ENCODE assay signal across 8 mouse cellular contexts in the genomic region with DNA sequence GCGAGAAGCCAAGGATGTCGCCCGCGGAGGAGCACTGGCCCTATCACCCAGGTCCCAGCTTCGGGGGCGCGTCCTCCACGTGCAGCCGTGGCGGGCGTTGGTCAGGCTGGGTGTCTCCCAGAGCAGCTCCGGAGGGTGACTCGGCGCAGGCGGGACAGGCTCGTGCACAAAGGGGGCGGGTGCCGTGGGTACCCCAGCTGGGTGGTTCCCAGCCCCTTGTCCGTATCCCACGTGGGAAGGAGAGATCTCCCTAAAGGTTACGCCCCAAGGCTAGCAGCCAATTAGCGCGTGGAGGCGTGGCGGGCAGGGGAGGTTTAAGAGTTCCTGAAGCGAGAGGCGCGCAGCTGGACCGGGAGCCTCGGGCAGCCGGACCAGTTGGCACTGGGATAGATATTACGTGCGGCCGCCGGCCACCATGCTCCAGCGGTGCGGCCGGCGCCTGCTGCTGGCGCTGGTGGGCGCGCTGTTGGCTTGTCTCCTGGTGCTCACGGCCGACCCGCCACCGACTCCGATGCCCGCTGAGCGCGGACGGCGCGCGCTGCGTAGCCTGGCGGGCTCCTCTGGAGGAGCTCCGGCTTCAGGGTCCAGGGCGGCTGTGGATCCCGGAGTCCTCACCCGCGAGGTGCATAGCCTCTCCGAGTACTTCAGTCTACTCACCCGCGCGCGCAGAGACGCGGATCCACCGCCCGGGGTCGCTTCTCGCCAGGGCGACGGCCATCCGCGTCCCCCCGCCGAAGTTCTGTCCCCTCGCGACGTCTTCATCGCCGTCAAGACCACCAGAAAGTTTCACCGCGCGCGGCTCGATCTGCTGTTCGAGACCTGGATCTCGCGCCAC. TPM values are rescaled to one million over a fixed set of nuclear protein-coding genes. Genes with fewer than 3 reads are reported as not detected.
DNase-seq lines count a peak whose midpoint lies in the region; ATAC-seq and TF ChIP-seq lines count a peak whose summit lies in the region.

A gene (plus strand): TSS at position 320 of the 835 bp plus-strand sequence.

- peaks cover 69% of the 10 kb centered on the region for H3K27me3 ChIP-seq in embryonic facial prominence, embryonic 11.5 days (ENCODE audit: control insufficient read depth, insufficient read depth, low read length)
- no peaks in the 10 kb centered on the region for H3K27me3 ChIP-seq in kidney, adult 2 months (replicated peaks; ENCODE audit: control insufficient read depth, insufficient read depth, low read length)
- peaks cover 60% of the 10 kb centered on the region for H3K27me3 ChIP-seq in limb, embryonic 14.5 days (ENCODE audit: control insufficient read depth, insufficient read depth, low read length)
- peaks cover 8% of the 10 kb centered on the region for H3K27me3 ChIP-seq in midbrain, embryonic 16.5 days (ENCODE audit: control insufficient read depth, insufficient read depth, low read depth, low read length)

- DNase-seq in cerebellum, adult 11 months, result peak; percentile 26
- DNase-seq in embryonic facial prominence, embryonic 11.5 days (ENCODE audit: low spot score), result peak; percentile 92
- peak; percentile 95 to 97 for DNase-seq in heart, adult 18-20 months
- peak; percentile 96 for DNase-seq in kidney, adult 2 months
- DNase-seq in limb, embryonic 14.5 days (ENCODE audit: low spot score), result peak; percentile 87
- peak; percentile 84 to 87 for DNase-seq in spleen, postnatal 10 days (ENCODE audit: low spot score in 2 of 2)

- no peaks in the 10 kb centered on the region for H3K36me3 ChIP-seq in embryonic facial prominence, embryonic 11.5 days (replicated peaks; ENCODE audit: control insufficient read depth, insufficient read depth, low read depth, low read length)
- no peaks in the 10 kb centered on the region for H3K36me3 ChIP-seq in kidney, adult 2 months (ENCODE audit: control insufficient read depth, insufficient read depth, low read length)
- H3K36me3 ChIP-seq in limb, embryonic 14.5 days (ENCODE audit: control insufficient read depth, insufficient read depth, low read length), result no peaks in the 10 kb centered on the region
- H3K36me3 ChIP-seq in midbrain, embryonic 16.5 days (ENCODE audit: control insufficient read depth, insufficient read depth, low read length), result no peaks in the 10 kb centered on the region

- H3K9me3 ChIP-seq in embryonic facial prominence, embryonic 11.5 days (replicated peaks; ENCODE audit: control insufficient read depth, low read length), result no peaks in the 10 kb centered on the region
- no peaks in the 10 kb centered on the region for H3K9me3 ChIP-seq in limb, embryonic 14.5 days (ENCODE audit: control insufficient read depth, low read length)
- H3K9me3 ChIP-seq in midbrain, embryonic 16.5 days (replicated peaks; ENCODE audit: control insufficient read depth, low read length, poor library complexity, severe bottlenecking), result no peaks in the 10 kb centered on the region

- TF ChIP-seq CTCF in kidney, adult 2 months (conservative IDR thresholded peaks at IDR 0.05; ENCODE audit: insufficient read depth, insufficient read length, low read depth, low read length), result no peak

- H3K9ac ChIP-seq in embryonic facial prominence, embryonic 11.5 days (replicated peaks; ENCODE audit: low read length), result peak within 1 kb of the TSS; percentile 66
- peak within 1 kb of the TSS; percentile 38 for H3K9ac ChIP-seq in limb, embryonic 14.5 days (ENCODE audit: low read depth, low read length, severe bottlenecking)
- peak within 1 kb of the TSS; percentile 68 for H3K9ac ChIP-seq in midbrain, embryonic 16.5 days (ENCODE audit: low read depth, low read length)

- no peak for ATAC-seq in cerebellum, adult (ENCODE audit: insufficient number of reproducible peaks, low FRiP score, low TSS enrichment)
- ATAC-seq in embryonic facial prominence, embryonic 11.5 days (replicated peaks; ENCODE audit: insufficient number of reproducible peaks, low FRiP score, low TSS enrichment, low read depth), result peak; percentile 46
- ATAC-seq in limb, embryonic 14.5 days (ENCODE audit: low FRiP score, low read depth), result peak; percentile 73
- peak; percentile 25; the same call in 1 of the 2 replicates for ATAC-seq in midbrain, embryonic 16.5 days

- H3K27ac ChIP-seq in embryonic facial prominence, embryonic 11.5 days (replicated peaks; ENCODE audit: low read depth, low read length), result peak within 1 kb of the TSS; percentile 35; the same call in 1 of the 2 replicates
- peak within 1 kb of the TSS; percentile 70 for H3K27ac ChIP-seq in kidney, adult 2 months (ENCODE audit: insufficient read depth, low read depth, low read length)
- no peak within 1 kb of the TSS for H3K27ac ChIP-seq in limb, embryonic 14.5 days (replicated peaks; ENCODE audit: low read depth, low read length)
- H3K27ac ChIP-seq in midbrain, embryonic 16.5 days (ENCODE audit: low read length), result peak within 1 kb of the TSS; percentile 83

- TF ChIP-seq POLR2A in kidney, adult 2 months (IDR thresholded peaks at IDR 0.05; ENCODE audit: low read depth, low read length), result peak; percentile 90
- no peak for TF ChIP-seq POLR2A in limb, embryonic 14.5 days (IDR thresholded peaks at IDR 0.05; ENCODE audit: borderline replicate concordance, extremely low read depth, insufficient read depth, insufficient read length)

- under 1% methylated on average over 87 of the region's 91 CpGs for WGBS in embryonic facial prominence, embryonic 11.5 days
- under 1% methylated on average over 91 of the region's 91 CpGs for WGBS in kidney, adult 2 months
- under 1% methylated on average over 63 of the region's 91 CpGs for WGBS in limb, embryonic 14.5 days
- under 1% methylated on average over 84 of the region's 91 CpGs for WGBS in midbrain, embryonic 16.5 days

- peaks cover 25% of the 10 kb centered on the region for H3K4me1 ChIP-seq in embryonic facial prominence, embryonic 11.5 days (ENCODE audit: control insufficient read depth, insufficient read depth, low read length)
- H3K4me1 ChIP-seq in kidney, adult 2 months (ENCODE audit: control insufficient read depth, insufficient read depth, low read length), result no peaks in the 10 kb centered on the region
- peaks cover 55% of the 10 kb centered on the region for H3K4me1 ChIP-seq in limb, embryonic 14.5 days (ENCODE audit: control insufficient read depth, insufficient read depth, low read length)
- peaks cover 35% of the 10 kb centered on the region for H3K4me1 ChIP-seq in midbrain, embryonic 16.5 days (ENCODE audit: control insufficient read depth, insufficient read depth, low read length)

- H3K4me3 ChIP-seq in embryonic facial prominence, embryonic 11.5 days (ENCODE audit: low read depth, low read length), result peak within 1 kb of the TSS; percentile 57
- H3K4me3 ChIP-seq in kidney, adult 2 months (ENCODE audit: insufficient read depth, low read depth, low read length), result peak within 1 kb of the TSS; percentile 76
- H3K4me3 ChIP-seq in limb, embryonic 14.5 days (replicated peaks; ENCODE audit: low read length), result peak within 1 kb of the TSS; percentile 40
- peak within 1 kb of the TSS; percentile 56 for H3K4me3 ChIP-seq in midbrain, embryonic 16.5 days (ENCODE audit: low read depth, low read length)

- H3K4me2 ChIP-seq in embryonic facial prominence, embryonic 11.5 days (ENCODE audit: low read depth, low read length), result peak within 1 kb of the TSS; percentile 82
- peak within 1 kb of the TSS; percentile 91 for H3K4me2 ChIP-seq in limb, embryonic 14.5 days (replicated peaks; ENCODE audit: low read depth, low read length, severe bottlenecking)
- peak within 1 kb of the TSS; percentile 90 for H3K4me2 ChIP-seq in midbrain, embryonic 16.5 days (ENCODE audit: low read length)

RNA-seq across cellular contexts. Expression of the gene that starts here (rescaled TPM):
- polyA plus RNA-seq in embryonic facial prominence, embryonic 11.5 days (2014; fragmentation: Nextera tagmentation; extraction: Ambion mirVana), result 13.3 and 13.7 TPM in 2 replicates
- total RNA-seq in heart, adult 18-20 months (2021), result 1 to 10 TPM; 6.7 to 9.9 TPM
- 37.8 and 43.3 TPM in 2 replicates for polyA plus RNA-seq in kidney, adult 2 months (2012; rRNA removed)
- 38.9 and 48.2 TPM in 2 replicates for polyA plus RNA-seq in limb, embryonic 14.5 days (2012; rRNA removed)
- polyA plus RNA-seq in limb, embryonic 14.5 days (2014; fragmentation: Nextera tagmentation; extraction: Ambion mirVana), result 19.2 and 21.4 TPM in 2 replicates
- polyA plus RNA-seq in midbrain, embryonic 16.5 days (2015; fragmentation: Nextera tagmentation; extraction: Ambion mirVana), result 18.4 and 23.1 TPM in 2 replicates

Comparison
In these comparisons a context has a peak if more than half of its experiments do, and no peak if none do; other contexts are left out.
1. DNase-seq: peak in every context shown above with its lines; median percentile 96 in heart, adult 18-20 months; 96 in kidney, adult 2 months; 92 in embryonic facial prominence, embryonic 11.5 days; 87 in limb, embryonic 14.5 days; 86 in spleen, postnatal 10 days; 26 in cerebellum, adult 11 months.